Mouse (Mus musculus) embryonic stem cell, embryonic (primary cell): Measurements from ENCODE around the gene Grin2a.

ENCODE experiments used
- CTCF ChIA-PET, 4 experiments: fragments of 300-600 bp in 2 of 4; fragments of 350-600 bp in 2 of 4; sonication (Branson Sonifier 250); formaldehyde crosslinking; loops; one replicate each; lab custom pipeline; 2022; ENCODE audit warnings: inconsistent platforms in 2 of 4; lab: Charles Lee
- POLR2A ChIA-PET, 4 experiments: fragments of 300-600 bp in 2 of 4; fragments of 350-600 bp in 2 of 4; sonication (Branson Sonifier 250); formaldehyde crosslinking; loops; one replicate each; lab custom pipeline; 2022; ENCODE audit warnings: antibody characterized with exemption in 4 of 4, inconsistent platforms in 1 of 4; lab: Charles Lee

Gene Grin2a

DNA sequence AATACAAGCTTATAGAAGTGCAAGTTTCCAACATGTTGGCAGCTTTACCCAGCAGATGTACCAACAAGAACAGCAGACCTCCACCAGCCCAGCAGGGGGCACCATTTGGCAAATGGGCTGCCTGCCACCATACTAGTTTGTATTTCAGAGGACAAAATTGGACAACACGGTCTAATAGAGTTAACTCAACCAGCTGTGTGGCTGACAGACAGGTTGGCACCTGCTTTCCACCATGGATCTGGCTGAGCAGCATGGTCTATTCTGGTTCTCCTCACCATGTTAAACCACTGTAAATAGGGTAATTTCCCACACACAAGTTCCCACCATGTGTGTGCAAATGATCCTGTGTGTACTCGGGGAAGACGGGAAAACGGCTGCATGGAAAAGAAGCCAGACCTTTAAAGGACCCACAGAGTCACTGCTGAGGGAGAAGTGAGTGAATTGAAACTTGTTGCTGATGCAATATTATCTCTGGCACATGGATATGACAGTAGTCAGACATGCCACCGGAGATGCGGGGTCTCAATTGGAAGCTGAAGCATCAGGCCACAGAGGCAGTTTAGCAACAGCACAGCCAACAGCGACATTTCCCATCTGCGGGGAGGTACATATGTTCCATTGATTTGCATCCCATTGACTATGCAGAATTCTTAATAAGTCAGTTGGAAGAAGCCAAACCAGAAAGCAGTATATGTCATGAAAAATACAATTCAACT lies 259.8 kb downstream of the Grin2a start:
- ChIA-PET CTCF (interaction anchor here in 3 of 4 experiments (0.6 to 1.5 kb wide), 4 partner anchors 12 to 212 kb away, joined by 3 to 5 read pairs (median 4); no protein-coding TSS in a partner anchor), POLR2A (no interaction called here)

DNA sequence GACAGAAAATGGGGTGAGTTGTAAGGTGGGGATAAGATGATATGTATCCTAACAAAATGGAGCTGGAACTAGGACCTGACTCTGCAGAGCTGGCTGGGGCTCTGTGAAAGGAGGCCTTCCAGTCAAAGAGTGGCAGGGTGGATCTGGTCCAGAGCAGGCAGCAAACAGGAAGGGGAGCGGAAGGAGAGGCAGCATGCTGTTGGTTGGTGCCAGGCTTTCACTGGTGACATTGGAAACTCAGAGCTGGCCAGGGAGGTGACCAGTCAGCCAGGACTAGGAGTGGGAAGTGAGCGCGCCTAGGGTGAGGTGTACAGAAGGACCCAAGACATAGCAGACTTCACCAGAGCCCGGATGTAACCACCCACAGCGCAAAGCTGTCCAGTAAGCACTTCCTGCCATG lies 267.8 kb downstream of the Grin2a start:
- POLR2A ChIA-PET, result no interaction called here

DNA sequence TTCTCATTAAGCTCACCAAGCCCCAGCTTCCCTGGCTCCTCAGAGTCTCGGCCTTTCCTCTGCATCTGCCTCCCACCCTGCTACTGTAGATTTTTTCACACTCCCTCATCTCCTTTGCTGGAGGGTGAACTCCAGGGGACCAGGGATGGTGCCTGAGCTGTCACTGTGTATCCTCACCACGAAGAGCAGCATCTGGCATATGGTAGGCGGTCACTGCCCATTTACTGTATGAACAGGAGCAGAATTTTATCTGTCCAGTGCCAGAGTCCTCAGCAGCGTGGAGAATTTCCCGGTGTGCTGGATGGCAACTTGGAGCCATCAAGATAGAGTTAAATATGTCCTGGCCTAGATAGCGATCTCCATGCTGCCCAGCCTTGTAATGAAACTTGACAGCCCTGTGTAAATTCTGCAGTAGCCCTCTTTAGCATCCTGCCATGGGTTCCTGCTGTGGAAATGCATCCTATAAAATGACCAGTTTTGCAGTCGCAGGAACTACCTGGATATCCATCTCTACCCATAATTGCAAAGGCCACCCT lies 269.7 kb downstream of the Grin2a start:
- POLR2A ChIA-PET, result no interaction called here

More for the DNA sequence above, 267.8 kb downstream of the Grin2a start:
- CTCF ChIA-PET, result interaction anchor here in 2 of 4 experiments (0.8 to 0.9 kb wide), 2 partner anchors 9 to 23 kb away, joined by 3 read pairs; no protein-coding TSS in a partner anchor

DNA sequence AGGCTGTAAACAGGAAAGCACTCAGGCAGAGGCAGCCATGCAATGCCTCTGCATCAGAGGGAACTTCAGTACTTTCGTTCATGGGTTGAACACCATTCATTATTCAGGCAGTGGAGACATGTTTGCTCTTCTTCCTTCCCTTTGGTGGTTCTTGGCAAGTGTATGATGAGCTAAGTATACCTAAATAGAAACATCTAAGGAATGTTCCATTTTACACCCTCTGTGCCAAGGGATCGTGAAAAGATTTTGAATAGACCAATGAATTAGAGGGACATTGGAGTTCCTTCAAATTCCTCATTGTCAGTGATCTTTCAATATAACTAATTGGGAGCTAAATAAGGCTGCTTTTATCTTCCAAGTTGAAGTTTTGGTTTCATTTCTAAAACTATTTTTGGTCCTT lies 284.0 kb downstream of the Grin2a start:
- CTCF ChIA-PET, result no interaction called here
- POLR2A ChIA-PET, result no interaction called here

More for the DNA sequence above, 269.7 kb downstream of the Grin2a start:
- CTCF ChIA-PET, result no interaction called here

DNA sequence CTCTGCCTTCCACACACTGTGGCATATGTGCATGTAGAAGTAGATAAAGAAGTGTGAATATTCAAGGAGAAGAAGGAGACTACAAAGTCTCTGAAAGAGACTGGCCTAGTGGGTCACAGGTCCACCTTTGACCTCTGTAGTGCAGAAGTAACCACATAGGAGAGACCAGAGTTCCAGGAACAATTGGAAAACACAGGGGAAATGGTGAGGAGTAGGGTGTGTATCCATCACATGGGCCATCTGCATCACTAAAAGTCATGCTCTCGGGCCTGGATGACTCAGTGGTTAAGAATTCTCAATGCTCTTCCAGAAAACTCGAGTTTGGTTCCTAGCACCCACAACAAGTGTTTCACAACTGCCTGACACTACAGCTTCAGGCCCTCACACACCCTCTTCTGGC lies 285.4 kb downstream of the Grin2a start:
- CTCF ChIA-PET, result no interaction called here
- POLR2A ChIA-PET, result no interaction called here

DNA sequence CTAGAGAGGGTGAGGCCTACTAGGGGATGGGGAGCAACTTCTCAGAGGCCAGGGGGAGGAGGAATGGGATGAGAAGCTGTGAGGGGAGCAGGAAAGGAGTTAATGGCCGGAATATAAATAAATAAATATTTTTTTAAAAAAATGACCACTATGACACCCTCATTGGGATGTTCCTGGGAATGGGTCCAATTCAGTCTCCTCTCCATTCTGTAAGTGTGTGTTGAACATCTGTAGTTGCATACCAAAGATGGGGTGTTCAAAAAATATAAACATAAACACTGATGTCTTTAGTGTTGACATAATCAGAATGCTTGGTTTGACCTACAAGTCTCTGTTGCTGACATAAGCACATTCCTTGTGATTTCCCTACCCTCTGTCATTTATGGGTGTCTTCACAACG lies 298.2 kb downstream of the Grin2a start:
- ChIA-PET POLR2A (no interaction called here), CTCF (no interaction called here)

DNA sequence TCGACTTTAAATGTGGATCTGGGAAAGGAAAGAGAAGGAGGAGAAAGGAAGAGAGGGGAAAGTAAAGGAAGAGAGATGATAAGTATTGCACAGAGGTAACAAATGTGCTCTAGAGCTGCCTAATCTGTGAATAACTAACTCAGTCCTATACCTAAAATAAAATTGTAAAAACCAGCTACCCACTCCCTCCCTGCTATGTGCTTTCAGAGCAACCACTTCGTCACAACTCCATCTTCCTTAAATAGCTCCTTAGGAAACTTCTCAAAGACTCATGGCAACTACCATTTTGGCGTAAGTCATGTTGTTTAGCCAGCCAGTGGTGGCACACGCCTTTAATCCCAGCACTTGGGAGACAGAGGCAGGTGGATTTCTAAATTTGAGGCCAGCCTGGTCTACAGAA lies 301.3 kb downstream of the Grin2a start:
- CTCF ChIA-PET, result no interaction called here
- POLR2A ChIA-PET, result no interaction called here

DNA sequence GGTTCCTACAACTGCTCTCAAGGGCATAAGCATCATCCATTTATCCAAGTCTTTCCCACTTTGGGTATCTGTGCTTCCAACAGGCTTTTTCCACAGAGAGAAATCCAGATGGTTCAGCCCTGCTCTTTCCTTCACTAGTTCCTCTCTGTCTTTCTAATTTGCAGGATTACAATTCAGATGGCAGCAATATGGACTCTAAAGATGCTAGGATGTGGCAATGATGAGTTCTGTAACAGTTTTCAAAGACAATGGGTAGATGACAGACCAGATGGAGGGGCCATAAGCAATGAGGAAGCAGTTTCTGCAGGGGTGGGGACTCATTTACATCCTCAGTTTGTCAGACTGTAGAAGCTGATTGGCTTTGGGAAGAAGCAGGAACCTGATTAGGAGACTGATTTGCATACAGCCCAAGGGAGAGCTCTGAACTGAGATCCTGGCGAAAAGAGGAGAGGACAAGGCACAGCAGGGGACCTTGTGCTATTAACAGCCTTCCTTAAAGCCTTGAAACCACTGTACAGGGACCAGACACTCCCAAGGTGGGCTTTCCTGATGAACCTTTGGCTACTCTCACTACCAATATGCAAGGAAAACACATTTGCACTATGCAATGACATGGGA lies 306.7 kb downstream of the Grin2a start:
- ChIA-PET CTCF (no interaction called here), POLR2A (interaction anchor here in 1 of 4 experiments (1.3 kb wide), 1 partner anchor 8 kb away, joined by 3 read pairs; no protein-coding TSS in a partner anchor)

DNA sequence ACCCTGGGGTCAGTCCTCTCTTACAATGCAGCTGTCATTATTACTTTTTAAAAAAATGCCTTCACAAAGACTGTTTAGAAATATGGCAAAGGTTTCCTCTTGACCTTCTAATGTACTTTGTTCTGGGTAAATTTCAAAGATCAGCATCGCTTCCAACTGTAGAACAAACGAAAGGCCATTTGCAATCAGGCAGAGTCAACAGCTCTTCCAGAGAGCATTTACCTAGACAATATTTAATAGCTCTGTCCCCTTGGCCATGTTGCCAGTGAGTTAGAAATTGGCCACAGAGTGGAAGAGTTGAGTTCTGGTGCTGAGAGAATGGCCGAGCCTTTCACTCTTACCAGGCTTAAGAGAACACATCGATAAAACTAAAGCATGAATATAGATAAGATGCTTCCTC lies 314.8 kb downstream of the Grin2a start:
- ChIA-PET POLR2A (interaction anchor here in 1 of 4 experiments (0.8 to 1.4 kb wide), 2 partner anchors 9 to 10 kb away, joined by 3 to 4 read pairs; no protein-coding TSS in a partner anchor), CTCF (interaction anchor here in 1 of 4 experiments (0.6 kb wide), 1 partner anchor 60 kb away, joined by 3 read pairs; no protein-coding TSS in a partner anchor)

DNA sequence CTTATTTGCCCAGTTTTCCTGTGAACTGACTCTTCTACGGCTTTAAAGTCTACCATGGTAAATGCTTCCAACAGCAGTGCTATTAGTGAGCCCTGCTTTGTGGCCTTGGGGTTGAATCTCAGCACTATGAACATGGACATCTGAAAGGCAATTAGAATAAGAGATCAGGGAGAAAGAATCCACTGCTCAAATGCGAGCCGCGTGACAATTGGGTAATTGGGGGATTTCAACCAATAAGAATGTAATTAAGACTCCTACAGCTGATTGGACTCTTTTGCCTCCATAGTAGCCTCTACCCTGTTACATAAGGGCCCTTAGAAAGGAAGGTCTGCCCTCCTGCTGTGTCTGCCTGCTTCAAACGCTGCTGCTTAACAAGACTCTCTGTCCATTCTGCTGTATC lies 315.4 kb downstream of the Grin2a start:
- ChIA-PET CTCF (interaction anchor here in 1 of 4 experiments (0.9 kb wide), 1 partner anchor 157 kb away, joined by 5 read pairs; no protein-coding TSS in a partner anchor), POLR2A (interaction anchor here in 1 of 4 experiments (0.9 to 1.4 kb wide), 2 partner anchors 9 to 10 kb away, joined by 3 to 4 read pairs; no protein-coding TSS in a partner anchor)

DNA sequence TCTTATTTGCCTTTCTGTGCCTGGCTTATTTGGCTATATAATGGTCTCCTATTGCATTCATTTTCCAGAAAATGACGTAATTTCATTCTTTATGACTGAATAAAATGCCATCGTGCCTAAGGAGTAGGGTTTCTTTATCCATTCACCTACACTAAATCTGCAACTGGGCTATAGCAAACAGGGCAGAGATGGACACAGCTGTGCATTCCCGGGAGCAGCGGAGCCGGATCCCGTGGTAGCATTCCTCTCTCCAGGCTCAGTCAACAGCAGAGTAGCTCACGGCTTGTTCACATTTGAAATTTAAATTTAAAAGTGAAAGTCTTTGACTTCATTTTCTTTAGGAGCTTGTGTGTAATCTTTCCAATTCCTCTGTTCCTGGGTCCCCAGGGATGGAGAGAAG lies 316.6 kb downstream of the Grin2a start:
- POLR2A ChIA-PET, result interaction anchor here in 1 of 4 experiments (0.9 kb wide), 1 partner anchor 11 kb away, joined by 3 read pairs; no protein-coding TSS in a partner anchor
- CTCF ChIA-PET, result no interaction called here

DNA sequence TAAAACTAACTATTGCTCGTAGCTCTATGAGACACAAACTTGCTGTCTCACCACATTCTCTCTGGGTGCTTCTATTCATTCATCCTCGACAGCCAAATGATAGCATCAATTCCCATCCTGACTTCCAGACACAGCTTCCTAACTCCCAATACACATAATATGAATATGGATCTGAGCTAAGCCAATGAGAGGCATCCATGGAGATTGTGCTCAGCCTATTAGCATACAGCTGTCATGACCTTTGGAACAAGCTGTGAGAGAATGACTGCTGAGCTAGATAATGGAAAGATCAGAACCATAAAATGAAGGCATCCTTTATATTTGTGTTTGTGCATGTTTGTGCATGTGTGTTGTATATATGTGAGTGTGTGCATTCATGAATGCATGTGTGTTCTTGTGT lies 323.0 kb downstream of the Grin2a start:
- POLR2A ChIA-PET, result no interaction called here
- CTCF ChIA-PET, result interaction anchor here in 1 of 4 experiments (0.6 kb wide), 1 partner anchor 517 kb away, joined by 3 read pairs; no protein-coding TSS in a partner anchor

DNA sequence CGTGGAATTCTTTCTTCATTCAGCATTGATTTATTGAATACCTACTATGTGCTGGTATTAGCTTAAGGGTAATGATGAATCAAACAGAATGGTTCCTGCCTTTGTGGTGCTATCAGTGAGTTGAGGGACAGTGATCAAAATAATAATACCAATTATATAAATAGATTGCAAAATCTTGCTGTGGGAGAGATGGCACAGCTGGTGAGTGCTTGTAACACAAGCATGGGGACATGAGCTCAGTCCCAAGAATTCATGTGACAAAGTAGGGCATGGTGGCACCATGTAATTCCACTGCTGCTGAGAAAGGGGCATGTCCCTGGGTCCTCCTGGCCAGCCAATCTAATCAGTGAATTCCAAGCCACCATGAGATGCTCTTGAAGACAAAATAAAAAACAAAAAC lies 324.1 kb downstream of the Grin2a start:
- CTCF ChIA-PET, result no interaction called here
- POLR2A ChIA-PET, result interaction anchor here in 1 of 4 experiments (0.7 kb wide), 1 partner anchor 9 kb away, joined by 4 read pairs; no protein-coding TSS in a partner anchor

DNA sequence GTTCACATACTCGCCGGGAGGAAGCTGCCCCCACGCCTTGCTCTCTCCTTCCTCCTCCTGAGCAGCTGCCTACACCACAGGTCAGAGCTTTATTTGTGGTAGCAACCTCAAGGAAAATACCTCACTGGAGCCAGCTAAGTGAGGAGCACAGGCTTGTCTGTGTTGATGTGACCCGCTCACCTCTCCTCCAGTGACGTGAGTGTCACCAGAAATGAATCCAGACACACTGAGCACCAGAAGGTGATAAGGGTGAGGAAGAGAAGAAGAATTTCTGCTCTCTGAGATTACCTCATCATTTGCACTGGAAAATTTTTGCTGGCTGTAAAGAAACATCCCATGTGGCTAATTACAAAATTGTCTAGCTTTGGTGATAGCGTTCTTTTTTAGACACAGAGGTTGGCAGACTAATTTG lies 324.6 kb downstream of the Grin2a start:
- ChIA-PET CTCF (no interaction called here), POLR2A (interaction anchor here in 1 of 4 experiments (0.7 kb wide), 1 partner anchor 9 kb away, joined by 4 read pairs; no protein-coding TSS in a partner anchor)

DNA sequence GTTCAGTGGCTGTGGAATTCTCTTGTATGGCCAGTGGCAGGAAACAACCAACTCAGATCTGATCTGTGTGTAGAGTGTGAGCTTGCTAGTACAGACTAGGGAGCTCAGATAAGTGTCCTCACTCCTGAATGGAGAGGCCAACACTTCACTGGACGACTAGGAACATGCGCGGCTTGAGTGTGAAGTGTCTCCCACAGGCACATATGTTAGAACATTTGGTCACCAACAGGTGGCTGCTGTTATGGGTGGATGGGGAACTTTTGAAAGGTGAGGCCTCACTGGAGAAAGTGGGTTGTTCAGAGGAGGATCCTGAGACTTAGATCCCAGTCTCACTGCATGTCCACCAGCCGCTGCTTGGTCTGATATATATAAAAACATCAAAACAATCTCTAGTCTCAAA lies 329.5 kb downstream of the Grin2a start:
- ChIA-PET POLR2A (no interaction called here), CTCF (no interaction called here)

DNA sequence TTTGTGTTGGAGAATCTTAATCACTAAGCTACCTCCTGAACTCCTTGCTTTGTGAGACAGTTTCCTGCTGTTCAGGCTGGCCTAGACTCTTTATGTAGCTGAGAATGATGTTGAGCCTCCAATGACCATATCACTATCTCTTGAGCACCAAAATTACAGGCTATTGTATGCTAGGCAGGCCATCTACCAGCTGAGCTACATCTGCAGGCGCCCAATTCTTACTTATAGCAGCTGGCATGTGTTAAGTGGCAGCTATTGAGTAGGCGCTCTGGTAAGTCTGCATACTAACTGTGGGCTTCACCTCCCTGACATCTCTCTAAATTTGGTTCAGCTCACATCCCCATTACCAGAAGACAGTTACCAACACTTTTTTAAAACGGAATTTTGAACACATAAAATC lies 331.3 kb downstream of the Grin2a start:
- POLR2A ChIA-PET, result interaction anchor here in 1 of 4 experiments (0.7 kb wide), 1 partner anchor 73 kb away, joined by 5 read pairs; no protein-coding TSS in a partner anchor
- CTCF ChIA-PET, result interaction anchor here in 1 of 4 experiments (1.0 kb wide), 1 partner anchor 495 kb away, joined by 4 read pairs; no protein-coding TSS in a partner anchor

DNA sequence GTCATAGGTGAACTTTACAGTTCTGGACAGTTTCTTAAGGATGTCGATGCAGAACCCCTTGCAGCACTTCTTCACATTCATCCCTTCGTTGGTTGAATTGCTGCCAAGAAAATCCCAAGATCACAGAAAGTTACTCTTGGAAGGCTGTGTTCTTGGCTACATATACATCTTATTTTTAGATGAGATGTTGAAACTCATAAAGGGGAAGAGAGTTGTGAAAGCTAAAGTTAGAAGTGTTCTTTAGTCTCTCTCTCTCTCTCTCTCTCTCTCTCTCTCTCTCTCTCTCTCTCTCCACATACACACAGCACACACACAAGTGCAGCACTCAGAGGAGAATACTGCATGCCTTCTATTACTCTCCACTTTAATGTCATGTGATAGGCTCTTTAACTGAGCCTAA lies 331.9 kb downstream of the Grin2a start:
- CTCF ChIA-PET, result interaction anchor here in 1 of 4 experiments (1.0 kb wide), 1 partner anchor 494 kb away, joined by 4 read pairs; no protein-coding TSS in a partner anchor
- POLR2A ChIA-PET, result interaction anchor here in 1 of 4 experiments (0.7 kb wide), 1 partner anchor 73 kb away, joined by 5 read pairs; no protein-coding TSS in a partner anchor

DNA sequence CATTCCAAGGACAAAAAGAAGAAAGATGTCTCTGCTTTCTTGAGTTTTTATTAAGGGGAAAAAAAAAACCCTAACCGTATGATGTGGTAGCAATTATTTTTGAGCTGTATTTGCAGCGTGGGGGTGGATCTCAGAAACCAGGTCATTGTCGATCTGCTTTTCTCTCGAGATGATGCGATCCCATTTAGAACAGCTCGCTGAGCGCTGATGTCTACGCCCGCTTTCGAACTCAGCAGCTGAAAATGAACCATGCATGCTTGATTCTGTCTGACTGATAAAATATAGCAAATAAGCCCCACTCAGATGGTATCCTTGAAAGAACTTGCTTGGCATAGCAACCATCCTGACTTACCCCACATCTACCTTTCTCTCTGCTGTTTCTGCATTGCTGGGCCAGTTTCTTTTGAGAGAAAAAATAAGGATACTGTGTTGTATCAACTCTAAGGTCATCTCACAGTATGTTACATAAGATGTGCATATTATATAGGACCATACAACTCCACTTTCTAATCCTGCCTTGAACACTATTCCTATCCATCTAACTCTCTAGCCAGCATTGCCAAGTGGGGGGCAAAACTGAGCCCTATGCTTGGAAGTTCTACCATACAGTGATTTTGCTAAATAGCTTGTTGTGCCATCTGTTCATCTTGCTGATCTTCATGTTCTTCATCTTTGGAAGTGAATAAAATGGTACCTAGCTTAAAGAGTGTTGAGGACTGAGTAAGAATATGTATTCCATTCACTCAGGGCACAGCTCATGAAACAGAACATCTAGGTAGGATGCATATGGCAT lies 369.5 kb downstream of the Grin2a start:
- ChIA-PET CTCF (no interaction called here), POLR2A (no interaction called here)
